Mouse (Mus musculus) adrenal gland, postnatal 36 days (tissue): ENCODE results near the gene Itga9. TPM values are rescaled to one million over a fixed set of nuclear protein-coding genes. Genes with fewer than 3 reads are reported as not detected.

ENCODE experiments used
- DNase-seq, 2 experiments: peaks; one replicate each; pipeline ENCODE4 v3.0.0; 2021; ENCODE audit warnings: mixed read lengths in 1 of 2
- total RNA-seq, 2 experiments: library from RNA; stranded (reverse); gene quantifications; 2 replicates each; pipeline ENCODE4 v1.2.3; 2021

Itga9 gene
- total RNA-seq, 2 experiments from 2014 or later = 56.9 to 81.3 TPM

- peak; percentile 30 to 62 for DNase-seq
Observed at GRCm38 (mm10) chr9:118651939-118652338, 45.4 kb downstream of the Itga9 start.

- no peak for DNase-seq
Observed at GRCm38 (mm10) chr9:118653436-118653835, 46.9 kb downstream of the Itga9 start.

DNA sequence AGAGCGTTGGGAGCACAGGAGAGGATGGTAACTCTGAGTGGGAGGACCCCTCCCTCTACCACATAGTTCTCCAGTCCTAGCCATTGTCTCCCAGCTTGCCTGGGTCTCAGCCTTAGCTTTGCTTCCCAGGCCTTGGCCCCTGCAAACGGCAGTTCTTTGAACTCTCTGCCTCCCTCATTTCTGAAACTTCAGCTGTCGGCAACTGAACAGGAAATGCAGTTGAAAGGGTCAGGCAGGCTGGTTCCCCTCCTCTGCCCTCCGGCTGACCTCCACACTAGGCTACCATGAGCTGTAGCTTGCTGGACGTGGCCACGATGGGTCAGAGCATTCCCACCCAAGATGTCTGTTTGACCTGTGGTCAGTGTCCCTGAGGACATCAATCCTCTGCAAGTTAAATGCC, 48.5 kb downstream of the Itga9 start:
- peak; percentile 34 to 55 for DNase-seq

GRCm38 (mm10) chr9:118655726-118656125, 49.2 kb downstream of the Itga9 start:
- no peak for DNase-seq

DNA sequence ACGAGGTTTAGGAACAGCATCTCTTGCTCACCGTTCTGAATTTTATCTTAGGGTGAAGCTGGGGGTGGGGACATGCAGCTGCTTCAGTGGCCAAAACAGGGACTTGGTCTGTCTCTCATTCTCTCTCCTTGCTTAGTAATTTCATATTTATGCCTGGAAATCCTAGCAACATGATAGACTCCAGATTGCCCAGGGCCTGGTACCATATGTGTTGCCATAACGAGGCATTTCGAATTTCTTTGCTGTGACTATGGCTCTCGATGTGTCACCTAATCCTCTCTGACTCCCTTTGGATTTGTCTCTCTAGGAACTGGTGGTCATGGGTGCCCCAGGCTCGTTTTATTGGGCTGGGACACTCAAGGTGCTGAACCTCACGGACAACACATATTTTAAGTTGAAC, 51.7 kb downstream of the Itga9 start:
- no peak for DNase-seq

DNA sequence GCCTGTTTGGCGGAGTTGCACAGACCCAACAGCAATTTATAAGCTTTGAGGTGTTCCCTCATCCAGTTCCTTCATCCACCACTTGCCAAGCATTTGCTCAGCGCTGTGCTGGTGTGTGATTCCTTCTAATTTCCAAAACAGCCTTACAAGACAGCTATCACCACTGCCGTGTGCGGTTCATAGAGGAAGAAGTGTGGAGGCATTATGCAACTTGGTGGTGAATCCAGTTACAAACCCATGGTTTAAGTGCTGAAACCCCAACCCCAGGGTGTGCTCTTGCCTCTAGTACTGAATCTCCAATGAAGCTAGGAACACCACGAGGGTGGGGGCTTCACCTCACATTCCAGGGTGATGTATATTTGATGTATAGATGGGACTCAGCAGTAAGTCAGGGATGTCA, 53.3 kb downstream of the Itga9 start:
- no peak for DNase-seq

GRCm38 (mm10) chr9:118660259-118660658, 53.8 kb downstream of the Itga9 start:
- DNase-seq = no peak

- no peak for DNase-seq
Observed at GRCm38 (mm10) chr9:118662026-118662425, 55.5 kb downstream of the Itga9 start.

- peak; percentile 53 to 71 for DNase-seq
Observed at GRCm38 (mm10) chr9:118662476-118662875, 56.0 kb downstream of the Itga9 start.

DNA sequence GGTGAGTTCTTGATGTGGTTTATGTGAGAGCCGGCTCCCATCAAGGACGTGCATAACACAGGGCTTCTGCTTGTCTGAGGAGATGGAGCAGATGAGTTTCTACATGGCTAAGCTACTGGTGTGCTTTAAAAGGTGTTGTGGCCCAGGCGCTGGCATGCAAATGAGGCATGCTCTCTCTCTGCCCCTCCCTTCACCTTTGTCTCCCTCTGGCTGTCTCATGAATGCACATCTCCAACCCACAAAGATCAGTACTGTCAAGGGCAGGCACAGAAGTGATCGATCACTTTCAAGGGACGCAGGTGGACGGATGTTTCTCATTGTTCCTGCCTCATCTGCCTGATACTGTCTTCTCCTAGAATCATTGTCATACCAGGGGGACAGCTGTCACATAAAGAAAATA, 57.4 kb downstream of the Itga9 start:
- no peak for DNase-seq

DNA sequence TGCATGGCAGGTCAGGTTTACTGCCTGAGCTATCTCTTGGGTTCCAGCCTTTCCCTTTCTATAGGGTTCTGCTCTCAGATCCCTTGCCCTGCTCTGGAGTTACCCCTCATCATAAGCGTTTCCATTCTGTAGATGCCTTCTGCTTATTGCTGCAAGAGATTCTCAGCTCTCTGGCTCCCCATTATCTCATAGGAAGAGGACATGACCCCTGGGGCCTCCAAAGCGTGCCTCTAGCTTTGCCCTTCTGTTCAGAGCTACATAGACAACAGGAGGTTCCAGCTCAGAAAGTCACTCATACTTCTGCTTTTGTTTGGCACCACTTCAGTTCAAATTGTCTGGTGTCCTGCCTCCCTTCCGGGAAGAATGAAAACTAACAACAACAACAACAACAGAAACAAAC, 59.6 kb downstream of the Itga9 start:
- DNase-seq = no peak

DNA sequence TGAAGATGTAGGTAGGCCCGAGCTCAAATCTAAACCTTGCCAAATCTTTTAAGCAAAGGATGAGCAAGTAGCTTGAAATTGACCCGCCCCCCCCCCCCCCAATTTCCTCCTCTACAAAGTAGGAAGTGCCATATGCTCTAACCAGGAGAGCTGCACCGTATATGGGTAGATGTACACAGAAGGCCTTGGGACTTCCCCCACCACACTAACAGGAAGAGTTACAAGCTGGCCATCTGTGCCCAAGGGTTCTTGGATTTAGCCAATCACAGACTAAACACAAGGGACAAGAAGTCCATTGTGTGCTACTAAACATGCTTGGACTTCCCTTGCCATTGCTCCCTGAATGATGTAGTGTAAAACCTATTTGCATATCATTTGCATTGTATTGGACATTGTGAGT, 63.2 kb downstream of the Itga9 start:
- no peak for DNase-seq

DNA sequence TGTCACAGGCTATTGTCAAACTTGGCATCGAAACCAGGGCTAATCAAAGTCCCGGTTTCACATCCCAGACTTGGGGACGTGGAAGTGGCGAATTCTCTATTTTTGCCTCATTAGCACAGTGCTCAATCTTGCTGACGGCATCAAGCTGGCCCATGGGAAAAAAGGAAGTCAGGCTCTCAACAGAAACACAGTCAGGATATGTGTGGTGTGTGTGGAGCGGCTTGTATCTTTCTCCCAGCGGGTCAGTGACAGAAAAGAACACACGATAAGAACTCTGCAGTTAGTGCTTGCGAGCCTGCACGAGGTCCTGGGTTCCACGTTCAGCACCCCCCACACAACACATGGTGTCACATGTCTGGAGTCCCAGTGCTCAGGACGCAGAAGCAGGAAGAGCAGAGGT, 67.8 kb downstream of the Itga9 start:
- DNase-seq = no peak

- DNase-seq = no peak
Observed at GRCm38 (mm10) chr9:118674761-118675160, 68.3 kb downstream of the Itga9 start.

- peak in 1 of 2 experiments; percentile 65 for DNase-seq
Observed at GRCm38 (mm10) chr9:118675573-118676170, 69.2 kb downstream of the Itga9 start.

DNA sequence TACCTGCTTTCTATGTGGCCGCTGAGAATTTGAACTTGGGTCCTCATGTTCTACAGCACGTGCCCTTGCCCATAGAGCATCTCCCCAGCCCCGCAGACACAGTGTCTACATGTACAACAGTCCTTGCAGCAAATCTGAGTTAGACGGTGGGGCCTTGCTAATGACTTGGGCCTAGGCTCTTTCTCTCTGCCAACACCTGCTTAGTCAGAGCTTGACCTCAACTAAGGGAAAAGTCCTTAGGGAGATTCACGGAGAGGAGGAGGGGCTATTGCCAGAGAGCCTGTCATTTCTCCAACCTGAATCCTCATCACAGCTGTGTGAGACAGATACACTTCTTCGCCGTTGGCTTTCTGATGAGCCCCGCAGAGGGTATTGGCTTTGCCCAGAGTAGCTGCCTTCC, 70.2 kb downstream of the Itga9 start:
- DNase-seq = no peak

- DNase-seq = no peak
Observed at GRCm38 (mm10) chr9:118677349-118677748, 70.9 kb downstream of the Itga9 start.

- no peak for DNase-seq
Observed at GRCm38 (mm10) chr9:118678020-118678750, 71.7 kb downstream of the Itga9 start.

DNA sequence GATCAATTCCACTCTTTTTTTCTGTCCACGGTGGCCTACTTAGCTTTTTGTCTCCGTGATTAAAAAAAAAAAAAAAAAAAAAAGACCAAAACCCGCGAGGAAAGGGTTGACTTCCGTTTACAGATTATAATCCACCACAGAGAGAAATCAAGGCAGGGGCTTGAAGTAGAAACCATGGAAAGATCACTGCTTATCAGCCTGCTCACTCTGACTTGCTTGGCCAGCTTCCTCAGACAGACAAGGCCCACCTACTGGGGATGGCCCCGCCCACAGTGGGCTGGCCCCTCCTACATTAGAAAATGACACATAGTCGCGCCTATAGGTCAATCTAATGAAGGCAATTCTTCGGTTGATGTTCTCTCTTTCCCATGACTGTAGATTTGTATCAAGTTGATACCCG, 72.3 kb downstream of the Itga9 start:
- no peak for DNase-seq

- DNase-seq = peak; percentile 42 to 70
Observed at GRCm38 (mm10) chr9:118681506-118681905, 75.0 kb downstream of the Itga9 start.

- no peak for DNase-seq
Observed at GRCm38 (mm10) chr9:118682154-118682553, 75.7 kb downstream of the Itga9 start.

- no peak for DNase-seq
Observed at GRCm38 (mm10) chr9:118683507-118683906, 77.0 kb downstream of the Itga9 start.

DNA sequence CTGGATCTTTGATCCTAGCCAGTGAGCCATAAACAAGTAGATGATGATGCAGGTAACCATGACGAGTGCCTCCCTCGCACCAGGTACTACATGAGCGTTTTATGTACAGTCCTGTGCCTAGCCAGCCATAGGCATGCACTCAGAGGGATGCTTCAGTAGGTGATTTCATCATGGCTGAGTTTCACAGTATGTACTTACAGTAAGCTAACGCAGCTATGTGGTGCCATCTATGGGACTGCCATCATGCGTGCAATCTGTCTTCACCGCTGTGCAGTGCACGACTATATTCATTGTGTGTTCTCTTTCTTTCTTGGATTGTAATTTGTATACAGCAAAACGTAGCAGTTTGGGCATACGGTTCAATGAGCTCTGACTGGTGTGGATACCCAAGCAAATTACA, 77.9 kb downstream of the Itga9 start:
- DNase-seq = no peak
